Mouse (Mus musculus) layer of hippocampus, adult 8-10 months (tissue): Measurements from ENCODE around the gene Ggact. TPM values are rescaled to one million over a fixed set of nuclear protein-coding genes. Genes with fewer than 3 reads are reported as not detected.

ENCODE experiments used
- DNase-seq, 2 experiments: peaks; one replicate each; pipeline ENCODE4 v3.0.0; 2022; ENCODE audit warnings: low spot score in 2 of 2
- total RNA-seq, 4 experiments: library from RNA; stranded (reverse); gene quantifications; 2 replicates each; pipeline ENCODE4 v1.2.4; 2022

Gene Ggact
- total RNA-seq, 4 experiments from 2014 or later = 44.2 to 47.8 (median 45.5) TPM

- DNase-seq = no peak
Observed at GRCm38 (mm10) chr14:122900679-122901078, 12.9 kb downstream of the Ggact start.

DNA sequence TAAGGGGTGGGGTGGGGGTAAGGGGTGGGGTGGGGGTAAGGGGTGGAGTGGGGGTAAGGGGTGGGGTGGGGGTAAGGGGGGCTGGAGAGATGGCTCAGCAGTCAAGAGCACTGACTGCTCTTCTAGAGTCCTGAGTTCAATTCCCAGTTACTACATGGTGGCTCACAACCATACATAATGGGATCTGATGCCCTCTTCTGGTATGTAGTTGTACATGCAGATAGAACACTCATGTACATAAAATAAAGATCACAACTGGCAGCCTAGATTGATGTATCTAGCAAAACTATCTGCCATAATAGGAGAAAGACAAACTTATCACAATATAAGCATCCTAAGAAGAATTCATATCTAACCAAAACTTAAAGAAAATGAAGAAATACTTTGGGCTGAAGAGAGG lies 15.0 kb downstream of the Ggact start:
- DNase-seq = no peak

GRCm38 (mm10) chr14:122896106-122896505 lies 17.5 kb downstream of the Ggact start:
- DNase-seq = no peak

- no peak for DNase-seq
Observed at GRCm38 (mm10) chr14:122891470-122891968, 22.0 kb downstream of the Ggact start.

DNA sequence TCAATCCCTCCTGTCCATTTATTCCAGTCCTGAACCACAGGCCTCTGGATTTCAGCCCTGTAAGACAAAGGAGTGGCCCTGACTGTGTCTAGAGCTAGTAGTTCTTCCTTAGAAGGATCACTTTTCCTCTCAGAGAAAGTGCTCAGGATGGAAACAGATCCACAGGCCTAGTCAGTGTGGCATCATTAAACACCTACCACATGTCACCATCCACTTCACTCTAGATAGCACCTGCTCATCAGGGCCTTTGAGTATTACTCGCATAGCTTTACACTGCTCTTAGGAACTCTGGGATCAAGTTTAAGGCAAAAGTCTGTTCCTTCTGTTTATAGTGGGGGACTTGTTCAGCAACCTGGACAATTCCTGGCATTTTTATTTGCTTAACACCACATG lies 25.1 kb downstream of the Ggact start:
- DNase-seq = no peak

- no peak for DNase-seq
Observed at GRCm38 (mm10) chr14:122887702-122888479, 25.7 kb downstream of the Ggact start.

DNA sequence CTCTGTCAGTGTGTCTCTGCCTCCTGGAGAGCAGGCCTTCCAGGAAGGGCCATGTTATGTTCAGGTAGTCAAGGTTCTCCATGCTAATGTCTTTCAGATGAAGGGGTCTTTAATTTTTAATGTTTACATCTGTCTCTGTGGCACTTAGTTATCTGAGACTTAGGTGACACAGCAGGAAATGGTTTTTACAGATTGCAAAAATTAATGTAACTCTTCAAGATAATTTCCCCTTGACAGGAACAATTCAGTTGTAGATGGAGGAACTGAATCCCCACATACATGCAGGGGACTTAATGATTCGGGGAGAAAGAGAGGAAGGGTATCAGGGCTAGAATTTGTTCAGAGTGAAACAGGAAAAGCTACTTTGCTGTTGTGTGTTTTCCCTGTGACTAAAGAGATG lies 26.3 kb downstream of the Ggact start:
- no peak for DNase-seq

GRCm38 (mm10) chr14:122885893-122886292 lies 27.7 kb downstream of the Ggact start:
- DNase-seq = peak; percentile 61 to 66

DNA sequence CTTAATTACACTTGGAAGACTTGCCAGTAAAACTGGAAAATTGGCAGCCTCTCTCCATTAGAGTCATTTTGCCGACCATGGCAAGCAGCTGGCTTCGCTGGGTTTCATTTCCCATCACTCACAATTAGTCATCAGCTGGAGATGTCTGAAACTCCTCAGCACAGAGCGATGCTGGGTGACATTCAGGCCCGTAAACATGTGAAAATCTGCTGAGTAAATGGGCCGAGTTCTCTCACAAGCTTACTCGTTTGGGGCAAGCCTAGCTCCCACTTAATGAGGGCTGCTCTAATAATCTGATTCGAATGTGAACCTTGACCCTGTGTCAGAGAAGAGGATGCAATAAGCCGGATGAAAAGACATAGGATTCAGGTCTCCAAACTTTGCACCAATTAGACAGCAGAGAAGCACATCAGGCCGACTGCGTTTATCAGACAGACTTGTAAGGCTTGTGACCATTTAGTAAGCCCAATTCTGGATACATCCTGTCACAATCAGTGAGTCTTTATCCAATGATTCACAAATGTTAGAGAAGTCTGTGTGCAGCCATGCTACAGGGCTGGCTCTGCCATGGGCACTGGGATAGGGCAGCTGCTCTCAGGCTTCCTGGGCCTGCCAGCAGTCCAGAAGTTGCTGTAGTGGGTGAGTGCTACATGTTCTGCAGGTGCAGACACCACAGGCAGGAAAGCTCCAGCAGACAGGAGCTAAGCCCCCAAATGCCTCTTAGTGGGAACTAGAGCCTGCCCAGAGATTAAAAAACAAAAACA lies 29.6 kb downstream of the Ggact start:
- peak; percentile 47 to 59 for DNase-seq

DNA sequence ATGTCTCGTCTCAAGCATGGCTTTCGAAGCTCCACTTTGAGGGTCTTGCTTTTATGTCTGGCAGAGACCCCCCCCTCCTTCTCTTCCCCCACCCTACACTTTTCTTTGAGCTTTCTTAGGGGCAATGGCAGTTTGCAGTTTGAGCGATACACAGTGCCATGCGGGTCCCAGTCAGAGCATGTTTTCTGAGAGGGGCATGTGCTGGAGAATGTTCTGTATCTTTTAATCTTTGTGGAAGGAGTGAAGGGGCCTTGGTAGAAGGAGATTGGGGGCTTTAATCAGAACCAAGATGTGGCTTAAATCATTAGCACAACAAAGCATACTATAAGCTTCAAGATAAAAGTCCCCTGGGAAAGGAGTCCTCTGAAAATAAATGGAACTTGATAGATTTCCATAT lies 30.1 kb downstream of the Ggact start:
- no peak for DNase-seq

DNA sequence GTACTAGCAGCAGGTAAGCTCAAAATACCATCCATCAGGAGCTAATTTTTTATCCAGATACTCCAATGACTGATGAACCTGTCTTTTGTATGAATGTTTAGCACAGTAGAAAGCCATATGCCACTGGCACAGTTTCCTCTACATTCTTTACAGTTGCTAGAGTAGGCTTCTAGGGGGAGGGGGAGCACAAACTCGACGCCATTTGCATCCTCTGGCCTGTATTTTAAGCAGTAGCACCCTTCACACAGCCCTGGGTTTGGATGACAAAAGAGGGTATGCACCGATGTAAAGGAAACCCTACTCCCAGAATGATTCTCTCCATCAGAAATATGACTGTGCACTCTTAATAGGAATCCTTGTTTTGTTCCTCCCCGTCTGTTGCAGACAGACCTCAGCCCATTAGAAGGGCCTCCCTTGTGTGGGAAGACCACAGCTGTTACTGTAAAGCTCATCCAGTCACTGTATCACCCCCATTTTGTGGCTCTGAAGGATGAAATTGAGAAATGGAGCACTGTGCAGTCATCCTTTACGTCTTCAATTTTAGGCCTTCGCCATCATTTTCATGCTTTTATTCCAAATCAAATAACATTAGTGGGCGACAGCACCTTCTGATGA lies 30.7 kb downstream of the Ggact start:
- DNase-seq = peak in 1 of 2 experiments; percentile 43

DNA sequence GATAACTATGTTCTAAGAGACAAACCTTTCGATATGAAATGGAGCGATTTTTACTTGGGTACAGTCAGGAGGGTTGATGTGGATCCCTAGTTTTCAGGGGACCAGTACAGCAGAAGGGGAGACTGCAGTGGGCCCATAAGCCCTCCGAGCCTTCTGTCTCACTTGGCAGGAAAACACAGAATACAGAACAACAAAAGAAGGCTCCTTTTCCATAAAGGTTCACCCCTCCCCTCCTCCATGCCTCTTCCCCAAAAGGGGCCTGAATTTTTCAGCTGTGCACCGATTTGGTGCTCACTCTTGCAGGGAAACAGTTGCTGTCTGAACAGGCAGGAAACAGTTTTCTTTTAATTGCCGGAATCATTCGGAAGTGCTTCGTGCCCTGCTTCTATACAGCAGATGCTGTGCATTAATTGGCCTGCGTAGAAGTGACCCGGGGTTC lies 31.3 kb downstream of the Ggact start:
- no peak for DNase-seq

- no peak for DNase-seq
Observed at GRCm38 (mm10) chr14:122881699-122882098, 31.9 kb downstream of the Ggact start.

GRCm38 (mm10) chr14:122880291-122880690 lies 33.3 kb downstream of the Ggact start:
- no peak for DNase-seq

GRCm38 (mm10) chr14:122877787-122878186 lies 35.8 kb downstream of the Ggact start:
- DNase-seq = no peak

- DNase-seq = no peak
Observed at GRCm38 (mm10) chr14:122876723-122877122, 36.8 kb downstream of the Ggact start.

DNA sequence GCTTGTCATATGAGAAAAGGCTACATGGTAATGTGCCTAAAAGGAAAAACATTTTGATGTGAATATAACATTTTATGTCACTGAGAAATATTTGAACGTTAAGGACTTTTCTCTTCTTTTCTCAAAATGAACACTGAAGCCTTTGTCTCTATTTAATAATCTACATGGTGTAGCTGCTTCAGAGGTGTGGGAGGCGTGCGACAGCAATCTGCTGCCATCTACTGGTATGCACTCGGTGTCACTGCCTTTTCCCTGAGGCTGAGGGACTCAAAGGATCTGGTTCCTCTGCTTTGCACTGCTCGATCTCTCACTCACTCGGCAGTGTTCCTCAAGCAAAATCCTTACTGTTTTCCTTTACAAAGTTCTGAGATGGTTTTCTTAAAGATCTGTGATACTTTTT lies 37.4 kb downstream of the Ggact start:
- peak; percentile 75 to 87 for DNase-seq

- DNase-seq = no peak
Observed at GRCm38 (mm10) chr14:122875636-122876035, 37.9 kb downstream of the Ggact start.

DNA sequence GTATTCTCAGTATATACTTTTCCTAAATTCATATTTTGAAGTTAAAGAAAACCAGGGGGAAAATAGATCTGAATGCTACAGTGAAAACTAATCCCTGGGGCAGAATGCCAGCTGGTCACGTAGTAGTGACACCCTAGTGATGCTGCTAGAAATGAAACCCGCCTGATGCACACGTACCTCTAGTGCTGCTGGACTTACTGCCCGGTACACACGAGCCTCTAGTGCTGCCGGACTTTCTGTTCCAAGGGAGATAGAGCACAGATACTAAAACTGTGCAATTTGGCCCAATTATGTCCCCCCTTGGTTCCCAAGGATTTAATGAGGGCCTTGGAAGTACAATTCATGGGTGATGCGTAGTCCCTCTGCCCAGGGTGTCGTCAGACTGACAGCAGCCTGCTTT lies 38.5 kb downstream of the Ggact start:
- DNase-seq = no peak

GRCm38 (mm10) chr14:122872612-122873011 lies 40.9 kb downstream of the Ggact start:
- DNase-seq = no peak

DNA sequence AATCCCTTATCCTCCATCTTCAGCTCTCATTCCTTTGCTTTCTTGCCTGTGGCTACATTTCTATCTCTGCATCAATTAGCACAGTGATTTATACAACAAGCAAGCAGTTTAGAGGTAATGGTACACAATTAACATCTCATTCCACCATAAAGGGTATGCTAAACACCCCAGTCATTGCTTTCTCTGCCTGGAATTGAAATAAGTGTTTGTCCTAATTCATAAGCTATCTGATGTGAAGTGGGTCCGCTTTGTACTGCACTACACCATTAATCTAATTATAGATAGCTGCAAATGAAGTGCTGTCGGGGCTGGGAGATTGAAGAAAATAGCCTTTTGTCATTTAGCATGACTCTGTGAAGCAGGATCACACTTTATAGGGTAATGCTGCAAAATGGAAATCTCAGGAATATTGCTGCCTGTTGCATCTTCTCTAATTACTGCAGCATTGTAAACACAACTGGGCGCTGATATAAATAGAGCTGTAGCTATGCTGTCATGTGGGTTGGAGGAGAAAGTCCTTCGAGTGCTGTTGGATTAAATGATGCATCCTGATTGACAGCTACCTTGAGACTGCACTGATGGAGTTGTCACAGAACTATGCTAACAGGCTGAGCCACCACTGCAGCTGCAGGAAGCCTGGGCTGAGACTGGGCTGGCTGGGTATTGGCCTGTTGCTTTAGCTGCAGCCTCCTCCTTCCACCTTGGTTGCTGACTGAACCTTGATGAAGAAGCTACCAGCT lies 41.5 kb downstream of the Ggact start:
- DNase-seq = no peak
